Mouse (Mus musculus) hindbrain, embryonic 12.5 days (tissue): Measurements from ENCODE around the gene Trappc6a. TPM values are rescaled to one million over a fixed set of nuclear protein-coding genes. Genes with fewer than 3 reads are reported as not detected.

ENCODE experiments used
- polyA plus RNA-seq: library from polyadenylated mRNA; unstranded; fragments of >200 nt; fragmentation: Nextera tagmentation; extraction: Ambion mirVana; gene quantifications from 2 replicates; pipeline ENCODE4 v1.2.1, GENCODE M21; 2016

Trappc6a gene
- polyA plus RNA-seq, 1 experiment from 2014 or later, result 48.1 TPM

Other genes starting within 250 kb of the Trappc6a start
- 52.7 and 60.3 TPM in 2 replicates for gene Vasp, start 236.6 kb upstream of the Trappc6a start, polyA plus RNA-seq
- 0.17 TPM in 1 of 2 replicates, not detected in the other for gene Ppm1n, start 228.3 kb upstream of the Trappc6a start, polyA plus RNA-seq
- 67.8 and 68.0 TPM in 2 replicates for gene Rtn2, start 225.8 kb upstream of the Trappc6a start, polyA plus RNA-seq
- gene Fosb, start 198.3 kb upstream of the Trappc6a start, polyA plus RNA-seq, result 0.10 TPM in 1 of 2 replicates, not detected in the other
- 95.6 and 96.8 TPM in 2 replicates for gene Ercc1, start 163.6 kb upstream of the Trappc6a start, polyA plus RNA-seq
- gene Cd3eap, start 148.9 kb upstream of the Trappc6a start, polyA plus RNA-seq, result 17.3 and 20.4 TPM in 2 replicates
- gene Ppp1r13l, start 148.6 kb upstream of the Trappc6a start, polyA plus RNA-seq, result 4.7 and 5.5 TPM in 2 replicates
- 21.3 and 24.6 TPM in 2 replicates for gene Ercc2, start 126.4 kb upstream of the Trappc6a start, polyA plus RNA-seq
- 3.2 and 4.1 TPM in 2 replicates for gene Klc3, start 104.3 kb upstream of the Trappc6a start, polyA plus RNA-seq
- 0.23 and 0.34 TPM in 2 replicates for gene Ckm, start 103.6 kb upstream of the Trappc6a start, polyA plus RNA-seq
- 20.0 and 21.6 TPM in 2 replicates for gene Mark4, start 49.6 kb upstream of the Trappc6a start, polyA plus RNA-seq
- gene Exoc3l2, start 45.1 kb upstream of the Trappc6a start, polyA plus RNA-seq, result 1.0 and 1.5 TPM in 2 replicates
- gene Bloc1s3, start within 50 bp of the Trappc6a start, polyA plus RNA-seq, result 4.6 and 4.8 TPM in 2 replicates
- gene Nkpd1, start 9.4 kb downstream of the Trappc6a start, polyA plus RNA-seq, result 0.23 TPM in 1 of 2 replicates, not detected in the other
- gene Ppp1r37, start 54.7 kb downstream of the Trappc6a start, polyA plus RNA-seq, result 41.7 and 43.8 TPM in 2 replicates
- 0.30 TPM in 1 of 2 replicates, not detected in the other for gene Zfp296, start 68.9 kb downstream of the Trappc6a start, polyA plus RNA-seq
- gene Gemin7, start 69.2 kb downstream of the Trappc6a start, polyA plus RNA-seq, result 121 and 145 TPM in 2 replicates
- gene Clasrp, start 96.1 kb downstream of the Trappc6a start, polyA plus RNA-seq, result 70.1 and 73.6 TPM in 2 replicates
- gene Relb, start 121.0 kb downstream of the Trappc6a start, polyA plus RNA-seq, result 5.9 and 6.5 TPM in 2 replicates
- 112 and 115 TPM in 2 replicates for gene Clptm1, start 156.6 kb downstream of the Trappc6a start, polyA plus RNA-seq
- gene Apoc2, start 169.5 kb downstream of the Trappc6a start, polyA plus RNA-seq, result 0.46 TPM in 1 of 2 replicates, not detected in the other
- gene Gm44805, start 173.0 kb downstream of the Trappc6a start, polyA plus RNA-seq, result not detected in 2 replicates
- gene Apoc4, start 173.1 kb downstream of the Trappc6a start, polyA plus RNA-seq, result 0.10 TPM in 1 of 2 replicates, not detected in the other
- gene Apoc1, start 184.3 kb downstream of the Trappc6a start, polyA plus RNA-seq, result 3.8 and 4.7 TPM in 2 replicates
- 228 and 246 TPM in 2 replicates for gene Apoe, start 190.8 kb downstream of the Trappc6a start, polyA plus RNA-seq
- 136 and 138 TPM in 2 replicates for gene Tomm40, start 207.0 kb downstream of the Trappc6a start, polyA plus RNA-seq
- gene Nectin2, start 242.1 kb downstream of the Trappc6a start, polyA plus RNA-seq, result 60.8 and 67.1 TPM in 2 replicates